ENCODE assay signal across 9 mouse cellular contexts in genomic region chr4:151902689-151903241, GRCm38 (mm10). TPM values are rescaled to one million over a fixed set of nuclear protein-coding genes. Genes with fewer than 3 reads are reported as not detected.
DNase-seq lines count a peak whose midpoint lies in the region; ATAC-seq and TF ChIP-seq lines count a peak whose summit lies in the region.
"Had no signal": no experiment of that assay in that cellular context is flagged by ENCODE, and none has a peak within 500 bp of the region (broad histone marks: within the 10 kb centered on the region; RNA-seq: fewer than 3 reads in every experiment).

No protein-coding gene starts in this region.

- H3K9me3 ChIP-seq in E14TG2a.4 (ENCODE audit: low read length), result 0 out of 2 replicates have a peak, but pooled peaks cover 4% of the 10 kb centered on the region
- no peaks in the 10 kb centered on the region for H3K9me3 ChIP-seq in kidney, embryonic 14.5 days (ENCODE audit: control insufficient read depth, low read length)
- no peaks in the 10 kb centered on the region for H3K9me3 ChIP-seq in midbrain, embryonic 11.5 days (ENCODE audit: control insufficient read depth, low read length)
- no peaks in the 10 kb centered on the region for H3K9me3 ChIP-seq in midbrain, embryonic 16.5 days (replicated peaks; ENCODE audit: control insufficient read depth, low read length, poor library complexity, severe bottlenecking)
- H3K9me3 ChIP-seq: neural tube, embryonic 13.5 days had no signal

- peak overlapping the region; percentile 39 for H3K4me3 ChIP-seq in E14TG2a.4 (replicated peaks; ENCODE audit: low read length)
- H3K4me3 ChIP-seq in kidney, embryonic 14.5 days (ENCODE audit: low read length), result no peak overlapping the region
- H3K4me3 ChIP-seq in midbrain, embryonic 11.5 days (ENCODE audit: low read depth, low read length), result no peak overlapping the region
- H3K4me3 ChIP-seq in midbrain, embryonic 16.5 days (ENCODE audit: low read depth, low read length), result no peak overlapping the region
- H3K4me3 ChIP-seq: neural tube, embryonic 13.5 days had no signal

- peaks cover 68% of the 10 kb centered on the region for H3K4me1 ChIP-seq in E14TG2a.4 (replicated peaks; ENCODE audit: low read depth, low read length)
- H3K4me1 ChIP-seq in kidney, embryonic 14.5 days (ENCODE audit: control insufficient read depth, insufficient read depth, low read length), result no peaks in the 10 kb centered on the region
- H3K4me1 ChIP-seq in midbrain, embryonic 11.5 days (ENCODE audit: control insufficient read depth, insufficient read depth, low read length), result peaks cover 7% of the 10 kb centered on the region
- H3K4me1 ChIP-seq in midbrain, embryonic 16.5 days (ENCODE audit: control insufficient read depth, insufficient read depth, low read length), result peaks cover 6% of the 10 kb centered on the region

- H3K27me3 ChIP-seq in E14TG2a.4 (ENCODE audit: insufficient read depth, low read length), result peaks cover 8% of the 10 kb centered on the region; the same call in 1 of the 2 replicates
- no peaks in the 10 kb centered on the region for H3K27me3 ChIP-seq in kidney, embryonic 14.5 days (ENCODE audit: control insufficient read depth, insufficient read depth, low read length)
- H3K27me3 ChIP-seq in midbrain, embryonic 11.5 days (ENCODE audit: control insufficient read depth, insufficient read depth, low read length), result no peaks in the 10 kb centered on the region
- peaks cover 2% of the 10 kb centered on the region; the same call in 1 of the 2 replicates for H3K27me3 ChIP-seq in midbrain, embryonic 16.5 days (ENCODE audit: control insufficient read depth, insufficient read depth, low read depth, low read length)
- H3K27me3 ChIP-seq: neural tube, embryonic 13.5 days had no signal

- no peaks in the 10 kb centered on the region for H3K36me3 ChIP-seq in E14TG2a.4 (ENCODE audit: insufficient read depth, low read length)
- H3K36me3 ChIP-seq in kidney, embryonic 14.5 days (ENCODE audit: control insufficient read depth, insufficient read depth, low read length), result no peaks in the 10 kb centered on the region
- H3K36me3 ChIP-seq in midbrain, embryonic 11.5 days (ENCODE audit: control insufficient read depth, insufficient read depth, low read length), result no peaks in the 10 kb centered on the region
- no peaks in the 10 kb centered on the region for H3K36me3 ChIP-seq in midbrain, embryonic 16.5 days (ENCODE audit: control insufficient read depth, insufficient read depth, low read length)
- H3K36me3 ChIP-seq: neural tube, embryonic 13.5 days had no signal

- intact Hi-C loops in gastrocnemius, postnatal 36 days (cut with DNase I), result loop anchor here (5.0 kb wide), 2 partner anchors 40 to 765 kb away; partner anchors contain the start of gene Camta1

- DNase-seq in adrenal gland, adult 8-10 months, result peak; percentile 79
- peak; percentile 73 to 88 for DNase-seq in gastrocnemius, postnatal 36 days
- peak; percentile 25 for DNase-seq in ovary, postnatal 14 days (ENCODE audit: low spot score)
- no peak for DNase-seq in midbrain, embryonic 11.5 days (ENCODE audit: low spot score, missing footprints)
- no peak for DNase-seq in layer of hippocampus, postnatal 14 days (ENCODE audit: low spot score in 2 of 2)

- no peak for TF ChIP-seq CTCF in E14TG2a.4 (conservative IDR thresholded peaks at IDR 0.05; ENCODE audit: low read length)

- 0 out of 2 replicates have a peak, but pooled peaks have one; percentile 28 for ATAC-seq in kidney, embryonic 14.5 days (ENCODE audit: low FRiP score, low TSS enrichment)
- ATAC-seq in midbrain, embryonic 11.5 days (ENCODE audit: low FRiP score), result no peak
- no peak for ATAC-seq in midbrain, embryonic 16.5 days

- H3K27ac ChIP-seq in kidney, embryonic 14.5 days (ENCODE audit: low read depth, low read length), result no peak overlapping the region
- H3K27ac ChIP-seq in midbrain, embryonic 11.5 days (ENCODE audit: low read depth, low read length), result no peak overlapping the region
- H3K27ac ChIP-seq in midbrain, embryonic 16.5 days (ENCODE audit: low read length), result no peak overlapping the region
- H3K27ac ChIP-seq: neural tube, embryonic 13.5 days had no signal

- no peak overlapping the region for H3K9ac ChIP-seq in kidney, embryonic 14.5 days (ENCODE audit: low read depth, low read length)
- H3K9ac ChIP-seq in midbrain, embryonic 11.5 days (ENCODE audit: low read length), result no peak overlapping the region
- no peak overlapping the region for H3K9ac ChIP-seq in midbrain, embryonic 16.5 days (ENCODE audit: low read depth, low read length)
- H3K9ac ChIP-seq: neural tube, embryonic 13.5 days had no signal

- WGBS in kidney, embryonic 14.5 days, result 46% methylated on average over 14 of the region's 14 CpGs
- WGBS in midbrain, embryonic 11.5 days, result 68% methylated on average over 14 of the region's 14 CpGs
- WGBS in midbrain, embryonic 16.5 days, result 60% methylated on average over 14 of the region's 14 CpGs

- no peak overlapping the region for H3K4me2 ChIP-seq in kidney, embryonic 14.5 days (replicated peaks; ENCODE audit: low read depth, low read length)
- H3K4me2 ChIP-seq in midbrain, embryonic 11.5 days, result no peak overlapping the region
- H3K4me2 ChIP-seq in midbrain, embryonic 16.5 days (ENCODE audit: low read length), result no peak overlapping the region
- H3K4me2 ChIP-seq: neural tube, embryonic 13.5 days had no signal

RNA-seq across cellular contexts. Expression of gene Dnajc11, which starts 30.7 kb away (rescaled TPM):
- 100 to 1,000 TPM in 2 of 4 experiments, 10 to 100 TPM in 2; 84.6 to 116 (median 104) TPM for total RNA-seq in adrenal gland, adult 8-10 months (2022)
- total RNA-seq in gastrocnemius, postnatal 36 days (2021), result 10 to 100 TPM; 54.6 to 58.8 TPM
- polyA plus RNA-seq in kidney, embryonic 14.5 days (2014; fragmentation: Nextera tagmentation; extraction: Ambion mirVana), result 55.0 and 74.5 TPM in 2 replicates
- 79.3 and 86.8 TPM in 2 replicates for polyA plus RNA-seq in midbrain, embryonic 11.5 days (2014; fragmentation: Nextera tagmentation; extraction: Ambion mirVana)
- total RNA-seq in layer of hippocampus, postnatal 14 days (2021), result 10 to 100 TPM; 66.9 to 70.5 TPM
- polyA plus RNA-seq in midbrain, embryonic 16.5 days (2015; fragmentation: Nextera tagmentation; extraction: Ambion mirVana), result 81.3 and 81.6 TPM in 2 replicates

RNA-seq across cellular contexts. Expression of gene Camta1, which starts 41.1 kb away (rescaled TPM):
- total RNA-seq in adrenal gland, adult 8-10 months (2022), result 10 to 100 TPM; 23.6 to 59.6 (median 36.5) TPM
- 100 to 1,000 TPM in 1 of 2 experiments, 10 to 100 TPM in 1; 93.4 to 109 TPM for total RNA-seq in gastrocnemius, postnatal 36 days (2021)
- polyA plus RNA-seq in kidney, embryonic 14.5 days (2014; fragmentation: Nextera tagmentation; extraction: Ambion mirVana), result 107 and 133 TPM in 2 replicates
- polyA plus RNA-seq in midbrain, embryonic 11.5 days (2014; fragmentation: Nextera tagmentation; extraction: Ambion mirVana), result 150 TPM in 2 replicates
- total RNA-seq in layer of hippocampus, postnatal 14 days (2021), result 100 to 1,000 TPM; 230 to 235 TPM
- 155 and 159 TPM in 2 replicates for polyA plus RNA-seq in midbrain, embryonic 16.5 days (2015; fragmentation: Nextera tagmentation; extraction: Ambion mirVana)

Comparison
In these comparisons a context has a peak if more than half of its experiments do, and no peak if none do; other contexts are left out.
1. DNase-seq: peak in adrenal gland, adult 8-10 months (single experiment), gastrocnemius, postnatal 36 days (2 of 2) and ovary, postnatal 14 days (single experiment); none in midbrain, embryonic 11.5 days (single experiment) and layer of hippocampus, postnatal 14 days (0 of 2).